Mouse (Mus musculus): ENCODE measurements around the gene Unc119b. TPM values are rescaled to one million over a fixed set of nuclear protein-coding genes. Genes with fewer than 3 reads are reported as not detected.
"Not testable (repeated sequence)": the region's sequence is repeated elsewhere in the genome, so short reads cannot be mapped to it uniquely, and the experiment has no call there.

Unc119b gene
- polyA plus RNA-seq, 1 experiment from 2014 or later, result 31.1 TPM

DNA sequence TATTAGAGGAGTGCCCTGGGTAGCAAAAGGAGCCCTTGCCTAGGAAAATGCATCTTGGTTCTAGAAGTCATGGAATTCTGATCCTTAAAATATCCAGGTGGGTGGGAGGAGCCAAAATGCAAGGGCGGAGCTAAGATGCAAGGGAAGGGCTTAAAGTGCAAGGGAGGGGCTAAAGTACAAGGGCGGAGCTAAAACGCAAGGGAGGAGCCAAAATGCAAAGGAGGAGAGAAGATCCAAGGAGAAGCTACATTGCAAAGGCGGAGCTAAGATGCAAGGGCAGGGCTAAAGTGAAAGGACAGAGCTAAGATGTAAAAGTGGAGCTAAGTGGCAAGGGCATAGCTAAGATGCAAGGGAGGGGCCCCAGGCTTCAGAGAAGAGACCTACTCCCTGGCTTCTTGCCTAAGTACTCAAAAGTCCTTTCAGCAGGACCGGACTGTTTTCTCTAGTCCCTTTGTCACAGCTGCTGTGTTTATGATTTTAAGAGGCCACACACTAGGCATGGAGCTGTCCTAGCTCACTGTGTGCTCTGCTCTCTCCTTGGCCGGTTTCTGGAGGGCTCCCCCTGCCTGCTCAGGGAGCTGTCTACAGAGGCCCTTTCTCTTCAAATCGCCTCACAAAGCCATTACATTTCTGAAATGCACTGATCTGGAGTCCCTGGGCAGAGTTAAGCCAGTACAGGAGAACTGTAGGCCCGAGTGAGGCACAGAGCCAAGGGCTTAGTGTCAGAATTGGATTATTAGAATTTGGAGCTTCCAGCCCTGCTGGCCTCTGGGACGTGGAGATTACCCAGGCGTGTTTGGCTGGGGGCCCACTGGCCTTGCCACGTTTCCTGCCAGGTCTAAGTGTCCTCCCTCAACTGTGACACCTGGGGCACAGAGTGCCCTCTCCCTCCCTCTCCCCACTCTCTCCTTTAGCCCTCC, 31.4 kb upstream of the Unc119b start:
- Histone ChIP-seq H3K4me2 (no peak overlapping the region), H3K36me3 (no peaks in the 10 kb centered on the region), H3K27me3 (replicated peaks) (no peaks in the 10 kb centered on the region), H3K27ac (replicated peaks) (peak overlapping the region; percentile 2; the same call in 1 of the 2 replicates), H3K9ac (replicated peaks) (no peak overlapping the region), H3K4me1 (peaks cover 11% of the 10 kb centered on the region; the same call in 1 of the 2 replicates), H3K9me3 (replicated peaks) (no peaks in the 10 kb centered on the region), H3K4me3 (replicated peaks) (no peak overlapping the region)
- ATAC-seq (ENCODE audit: low FRiP score), result no peak
- WGBS, result 51% methylated on average over 11 of the region's 11 CpGs

GRCm38 (mm10) chr5:115165351-115165750, 30.6 kb upstream of the Unc119b start:
- no peak overlapping the region for H3K9ac ChIP-seq (replicated peaks)
- H3K4me1 ChIP-seq, result peaks cover 11% of the 10 kb centered on the region; the same call in 1 of the 2 replicates
- WGBS, result 60% methylated on average over 9 of the region's 9 CpGs
- no peak for ATAC-seq (ENCODE audit: low FRiP score)
- no peaks in the 10 kb centered on the region for H3K27me3 ChIP-seq (replicated peaks)
- H3K4me2 ChIP-seq, result no peak overlapping the region
- H3K9me3 ChIP-seq (replicated peaks), result no peaks in the 10 kb centered on the region
- H3K27ac ChIP-seq (replicated peaks), result no peak overlapping the region
- no peaks in the 10 kb centered on the region for H3K36me3 ChIP-seq
- H3K4me3 ChIP-seq (replicated peaks), result no peak overlapping the region

GRCm38 (mm10) chr5:115164446-115164845, 29.7 kb upstream of the Unc119b start:
- peaks cover 14% of the 10 kb centered on the region for H3K4me1 ChIP-seq
- H3K27ac ChIP-seq (replicated peaks); H3K36me3 ChIP-seq; ATAC-seq (ENCODE audit: low FRiP score); H3K4me3 ChIP-seq (replicated peaks); H3K9ac ChIP-seq (replicated peaks); H3K27me3 ChIP-seq (replicated peaks); H3K9me3 ChIP-seq (replicated peaks); H3K4me2 ChIP-seq: not testable (repeated sequence)
- 79% methylated on average over 4 of the region's 4 CpGs for WGBS

- WGBS, result 40% methylated on average over 8 of the region's 8 CpGs
Observed at GRCm38 (mm10) chr5:115163563-115163962, 28.8 kb upstream of the Unc119b start.

GRCm38 (mm10) chr5:115161940-115162279, 27.1 kb upstream of the Unc119b start:
- H3K36me3 ChIP-seq; H3K4me3 ChIP-seq (replicated peaks); H3K4me2 ChIP-seq; ATAC-seq (ENCODE audit: low FRiP score); H3K27me3 ChIP-seq (replicated peaks); H3K27ac ChIP-seq (replicated peaks); H3K9ac ChIP-seq (replicated peaks); H3K9me3 ChIP-seq (replicated peaks): not testable (repeated sequence)
- peaks cover 21% of the 10 kb centered on the region for H3K4me1 ChIP-seq
- WGBS, result 100% methylated on average over 1 of the region's 1 CpGs

More at GRCm38 (mm10) chr5:115163563-115163962, 28.8 kb upstream of the Unc119b start:
- no peak for ATAC-seq (ENCODE audit: low FRiP score)
- H3K36me3 ChIP-seq, result no peaks in the 10 kb centered on the region
- no peaks in the 10 kb centered on the region for H3K27me3 ChIP-seq (replicated peaks)
- 0 out of 2 replicates have a peak overlapping the region, but pooled peaks have one; percentile 7 for H3K4me2 ChIP-seq
- H3K9me3 ChIP-seq (replicated peaks), result no peaks in the 10 kb centered on the region
- H3K4me3 ChIP-seq (replicated peaks), result no peak overlapping the region
- H3K4me1 ChIP-seq, result peaks cover 17% of the 10 kb centered on the region
- H3K9ac ChIP-seq (replicated peaks), result no peak overlapping the region
- no peak overlapping the region for H3K27ac ChIP-seq (replicated peaks)

DNA sequence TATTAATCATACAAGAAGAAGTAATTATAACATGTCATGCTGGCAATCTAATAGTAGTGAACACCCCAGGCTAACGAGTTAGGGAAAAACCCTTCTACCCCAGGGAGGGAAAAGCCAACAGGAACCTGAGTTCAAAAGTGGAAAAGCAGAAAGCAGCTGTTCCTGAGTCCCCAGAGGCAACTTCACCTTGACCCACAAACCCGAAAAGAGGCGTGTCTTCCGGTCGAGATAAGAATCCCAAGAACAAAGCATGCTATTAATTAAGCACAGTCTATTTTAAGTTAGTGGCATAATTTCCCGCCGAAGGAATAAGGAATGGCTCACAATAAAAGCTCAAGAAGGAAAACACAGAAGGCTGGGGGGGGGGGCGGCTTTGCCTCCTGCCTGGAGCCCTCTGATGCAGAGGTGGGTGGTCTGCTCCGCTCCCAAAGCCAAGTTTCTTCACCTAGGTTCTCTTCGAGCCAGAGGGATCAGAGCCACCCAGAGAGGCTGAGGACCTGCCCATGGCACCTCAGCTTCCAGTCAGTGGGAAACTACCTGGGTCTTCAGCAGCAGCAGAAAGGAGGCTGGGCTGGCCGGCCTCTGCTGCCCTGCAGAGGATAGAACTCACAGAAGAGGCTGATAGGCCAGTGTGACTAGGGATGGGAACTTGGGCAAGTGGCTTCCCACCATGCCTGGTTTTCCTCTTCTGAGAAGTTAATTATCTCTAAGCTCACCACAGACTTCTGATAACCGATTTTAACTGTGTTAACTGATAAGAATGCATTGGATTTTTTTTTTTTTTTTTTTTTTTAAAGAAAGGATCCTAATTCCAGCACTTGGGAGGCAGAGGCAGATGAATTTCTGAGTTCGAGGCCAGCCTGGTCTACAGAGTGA, 26.5 kb upstream of the Unc119b start:
- no peak overlapping the region for H3K4me3 ChIP-seq (replicated peaks)
- H3K27ac ChIP-seq (replicated peaks), result no peak overlapping the region
- no peaks in the 10 kb centered on the region for H3K9me3 ChIP-seq (replicated peaks)
- H3K4me2 ChIP-seq, result no peak overlapping the region
- H3K36me3 ChIP-seq, result no peaks in the 10 kb centered on the region
- H3K9ac ChIP-seq (replicated peaks), result no peak overlapping the region
- WGBS, result 59% methylated on average over 13 of the region's 13 CpGs
- H3K27me3 ChIP-seq (replicated peaks), result no peaks in the 10 kb centered on the region
- no peak for ATAC-seq (ENCODE audit: low FRiP score)
- H3K4me1 ChIP-seq, result peaks cover 25% of the 10 kb centered on the region

GRCm38 (mm10) chr5:115160655-115161054, 25.9 kb upstream of the Unc119b start:
- H3K9ac ChIP-seq (replicated peaks), result no peak overlapping the region
- 83% methylated on average over 6 of the region's 6 CpGs for WGBS
- no peak overlapping the region for H3K27ac ChIP-seq (replicated peaks)
- no peak overlapping the region for H3K4me2 ChIP-seq
- ATAC-seq (ENCODE audit: low FRiP score), result no peak
- no peaks in the 10 kb centered on the region for H3K36me3 ChIP-seq
- peaks cover 31% of the 10 kb centered on the region for H3K4me1 ChIP-seq
- no peaks in the 10 kb centered on the region for H3K27me3 ChIP-seq (replicated peaks)
- H3K4me3 ChIP-seq (replicated peaks), result no peak overlapping the region
- no peaks in the 10 kb centered on the region for H3K9me3 ChIP-seq (replicated peaks)

GRCm38 (mm10) chr5:115159165-115159564, 24.4 kb upstream of the Unc119b start:
- peak overlapping the region; percentile 100 for H3K27ac ChIP-seq (replicated peaks)
- H3K9me3 ChIP-seq (replicated peaks), result no peaks in the 10 kb centered on the region
- H3K27me3 ChIP-seq (replicated peaks), result no peaks in the 10 kb centered on the region
- H3K36me3 ChIP-seq, result no peaks in the 10 kb centered on the region
- H3K4me1 ChIP-seq, result peaks cover 46% of the 10 kb centered on the region
- peak overlapping the region; percentile 84 for H3K9ac ChIP-seq (replicated peaks)
- 28% methylated on average over 12 of the region's 12 CpGs for WGBS
- ATAC-seq (ENCODE audit: low FRiP score), result no peak
- H3K4me3 ChIP-seq (replicated peaks), result peak overlapping the region; percentile 58
- peak overlapping the region; percentile 94 for H3K4me2 ChIP-seq

DNA sequence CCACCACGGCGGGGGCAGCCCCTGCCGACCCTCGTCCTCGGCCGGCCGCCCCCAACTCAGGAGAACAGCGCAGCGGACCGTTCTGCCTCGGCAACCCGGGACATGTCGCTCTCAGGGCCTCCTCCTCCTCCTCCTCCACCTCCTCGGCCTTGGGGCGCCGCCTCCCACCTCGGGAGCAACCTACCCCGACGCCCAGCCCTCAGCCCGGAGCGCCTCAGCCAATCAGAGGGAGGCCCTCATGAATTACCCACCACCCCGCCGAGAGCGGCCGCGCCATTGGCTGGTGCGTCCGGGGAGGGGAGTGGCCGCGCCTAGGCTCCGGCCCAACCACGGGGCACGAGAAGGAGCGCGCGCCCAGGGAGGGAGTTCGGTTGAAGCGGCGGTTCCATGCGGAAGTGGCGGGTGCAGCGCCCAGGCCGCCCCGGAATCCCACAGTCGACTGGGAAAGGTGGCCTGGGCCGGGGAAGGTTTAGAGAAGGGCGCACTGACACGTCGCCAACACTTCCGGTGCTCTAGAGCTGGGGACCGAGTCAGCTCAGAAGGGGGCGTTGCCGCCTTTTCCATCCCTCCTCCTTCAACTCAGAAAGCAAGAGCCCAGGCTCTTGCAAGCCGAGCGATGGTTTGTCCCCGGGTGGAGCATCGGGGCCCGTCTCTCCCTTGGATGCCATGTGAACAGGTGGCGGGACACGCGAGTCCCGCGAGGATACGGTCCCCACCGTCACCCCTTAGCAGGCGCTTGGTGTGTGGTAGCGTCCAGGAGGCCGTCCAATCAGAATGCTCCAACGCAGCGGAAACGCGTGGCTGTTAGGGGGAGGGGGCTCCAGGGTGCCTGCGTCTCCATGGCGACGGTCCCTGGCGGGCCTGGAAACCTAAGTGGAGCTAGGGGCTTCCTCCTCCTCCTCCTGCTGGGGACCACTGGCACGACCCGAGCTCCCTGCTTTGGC, 23.5 kb upstream of the Unc119b start, which contains the start of gene Mlec:
Gene Mlec (minus strand): TSS at position 140 of the 944 bp plus-strand sequence.
- WGBS, result under 1% methylated on average over 73 of the region's 78 CpGs
- peaks cover 55% of the 10 kb centered on the region for H3K4me1 ChIP-seq
- H3K4me2 ChIP-seq, result peak within 1 kb of the TSS; percentile 94
- H3K36me3 ChIP-seq, result no peaks in the 10 kb centered on the region
- no peaks in the 10 kb centered on the region for H3K27me3 ChIP-seq (replicated peaks)
- H3K9me3 ChIP-seq (replicated peaks), result no peaks in the 10 kb centered on the region
- H3K4me3 ChIP-seq (replicated peaks), result peak within 1 kb of the TSS; percentile 58
- peak within 1 kb of the TSS; percentile 100 for H3K27ac ChIP-seq (replicated peaks)
- peak within 1 kb of the TSS; percentile 84 for H3K9ac ChIP-seq (replicated peaks)
- peak; percentile 97 for ATAC-seq (ENCODE audit: low FRiP score)

DNA sequence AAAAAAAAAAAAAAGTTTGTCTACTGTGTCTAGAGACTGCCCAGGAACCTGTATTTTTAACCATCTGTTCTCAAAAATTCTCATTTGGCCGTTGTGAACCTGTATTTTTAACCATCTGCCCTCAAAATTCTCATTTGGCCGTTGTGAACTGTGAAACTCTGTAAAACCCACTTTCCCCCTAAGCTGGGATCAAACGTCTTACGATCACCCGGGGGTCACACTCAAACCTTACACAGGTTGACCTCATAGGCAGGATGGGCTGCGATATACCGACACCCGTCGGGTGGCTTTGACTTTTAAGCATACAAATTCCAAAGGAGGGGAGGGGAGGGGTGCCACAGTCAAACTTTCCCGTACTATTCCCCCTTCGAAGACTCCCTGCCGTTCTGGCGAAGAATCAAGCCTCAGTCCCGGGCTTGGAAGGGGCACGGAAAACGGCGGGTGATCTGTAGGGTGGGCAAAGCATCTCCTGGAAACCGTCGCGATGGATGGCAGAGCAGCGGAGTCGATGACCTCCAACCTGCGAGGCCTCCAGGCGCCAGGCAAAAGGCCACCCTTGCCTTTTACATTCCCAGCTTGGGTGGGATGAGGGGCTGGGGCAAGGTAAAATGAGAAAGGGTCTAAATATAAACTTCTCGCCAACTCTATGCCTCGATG, 22.3 kb upstream of the Unc119b start:
- Histone ChIP-seq H3K9me3 (replicated peaks) (no peaks in the 10 kb centered on the region), H3K4me1 (peaks cover 61% of the 10 kb centered on the region), H3K4me3 (replicated peaks) (peak overlapping the region; percentile 58), H3K27me3 (replicated peaks) (no peaks in the 10 kb centered on the region), H3K4me2 (peak overlapping the region; percentile 94), H3K27ac (replicated peaks) (peak overlapping the region; percentile 100; the same call in 1 of the 2 replicates), H3K36me3 (no peaks in the 10 kb centered on the region), H3K9ac (replicated peaks) (peak overlapping the region; percentile 69)
- 2% methylated on average over 26 of the region's 26 CpGs for WGBS
- ATAC-seq (ENCODE audit: low FRiP score), result no peak
